Comparison of ENCODE assay signal across 9 mouse cellular contexts in genomic region chr5:113137691-113138318, GRCm38 (mm10). TPM values are rescaled to one million over a fixed set of nuclear protein-coding genes. Genes with fewer than 3 reads are reported as not detected.
DNase-seq lines count a peak whose midpoint lies in the region; ATAC-seq lines count a peak whose summit lies in the region.
"Had no signal": no experiment of that assay in that cellular context is flagged by ENCODE, and none has a peak within 500 bp of the region (broad histone marks: within the 10 kb centered on the region; RNA-seq: fewer than 3 reads in every experiment).

No protein-coding gene starts in this region.

- H3K36me3 ChIP-seq in heart, embryonic 11.5 days (ENCODE audit: control insufficient read depth, insufficient read depth, low read length) = no peaks in the 10 kb centered on the region
- H3K36me3 ChIP-seq in heart, embryonic 14.5 days (ENCODE audit: control insufficient read depth, insufficient read depth, low read length) = peaks cover 14% of the 10 kb centered on the region
- H3K36me3 ChIP-seq in liver, embryonic 16.5 days (ENCODE audit: control insufficient read depth, insufficient read depth) = no peaks in the 10 kb centered on the region
- H3K36me3 ChIP-seq in stomach, embryonic 14.5 days (ENCODE audit: control insufficient read depth, insufficient read depth, low read length) = no peaks in the 10 kb centered on the region
- H3K36me3 ChIP-seq: G1E had no signal

- H3K9me3 ChIP-seq in heart, embryonic 11.5 days (replicated peaks; ENCODE audit: control insufficient read depth, low read length) = no peaks in the 10 kb centered on the region
- peaks cover 6% of the 10 kb centered on the region; the same call in 1 of the 2 replicates for H3K9me3 ChIP-seq in heart, embryonic 14.5 days (ENCODE audit: control insufficient read depth, low read length)
- H3K9me3 ChIP-seq in liver, embryonic 16.5 days (replicated peaks; ENCODE audit: control insufficient read depth, low read length) = peaks cover 2% of the 10 kb centered on the region; the same call in 1 of the 2 replicates
- no peaks in the 10 kb centered on the region; the same call in 1 of the 2 replicates for H3K9me3 ChIP-seq in stomach, embryonic 14.5 days (ENCODE audit: control insufficient read depth, low read depth, low read length)

- peaks cover 56% of the 10 kb centered on the region for H3K4me1 ChIP-seq in heart, embryonic 11.5 days (ENCODE audit: control insufficient read depth, insufficient read depth, low read length)
- peaks cover 32 to 54% of the 10 kb centered on the region in 2 experiments for H3K4me1 ChIP-seq in heart, embryonic 14.5 days (ENCODE audit: control insufficient read depth in 2 of 2, insufficient read depth in 2 of 2, low read length in 2 of 2)
- H3K4me1 ChIP-seq in liver, embryonic 16.5 days (ENCODE audit: control insufficient read depth, low read depth, low read length) = peaks cover 22% of the 10 kb centered on the region
- peaks cover 15% of the 10 kb centered on the region for H3K4me1 ChIP-seq in stomach, embryonic 14.5 days (ENCODE audit: control insufficient read depth, insufficient read depth, low read length)

- H3K27ac ChIP-seq in heart, embryonic 11.5 days (ENCODE audit: low read depth, low read length) = peak overlapping the region; percentile 97
- H3K27ac ChIP-seq in heart, embryonic 14.5 days (replicated peaks in 1 of 2; ENCODE audit: control insufficient read depth in 1 of 2, insufficient read depth in 1 of 2, low read depth in 2 of 2, low read length in 2 of 2) = peak overlapping the region; percentile 91 to 98
- peak overlapping the region; percentile 81 for H3K27ac ChIP-seq in liver, embryonic 16.5 days (ENCODE audit: low read length)
- H3K27ac ChIP-seq in stomach, embryonic 14.5 days (ENCODE audit: low read length) = peak overlapping the region; percentile 97

- peak overlapping the region; percentile 61 for H3K4me3 ChIP-seq in heart, embryonic 11.5 days (ENCODE audit: low read depth, low read length)
- peak overlapping the region; percentile 66 to 81 for H3K4me3 ChIP-seq in heart, embryonic 14.5 days (ENCODE audit: control insufficient read depth in 1 of 2, insufficient read depth in 1 of 2, low read depth in 1 of 2, low read length in 2 of 2)
- peak overlapping the region; percentile 61 for H3K4me3 ChIP-seq in liver, embryonic 16.5 days (ENCODE audit: low read depth, low read length)
- H3K4me3 ChIP-seq in stomach, embryonic 14.5 days (ENCODE audit: low read depth, low read length) = peak overlapping the region; percentile 44

- peak overlapping the region; percentile 85 for H3K4me2 ChIP-seq in heart, embryonic 11.5 days
- peak overlapping the region; percentile 91 for H3K4me2 ChIP-seq in heart, embryonic 14.5 days (ENCODE audit: low read length)
- peak overlapping the region; percentile 68 for H3K4me2 ChIP-seq in liver, embryonic 16.5 days (ENCODE audit: low read depth, low read length)
- H3K4me2 ChIP-seq in stomach, embryonic 14.5 days (replicated peaks; ENCODE audit: low read depth, low read length) = peak overlapping the region; percentile 88

- no peaks in the 10 kb centered on the region for H3K27me3 ChIP-seq in heart, embryonic 11.5 days (ENCODE audit: control insufficient read depth, insufficient read depth, low read length)
- no peaks in the 10 kb centered on the region for H3K27me3 ChIP-seq in heart, embryonic 14.5 days (ENCODE audit: control insufficient read depth, insufficient read depth, low read length)
- H3K27me3 ChIP-seq in liver, embryonic 16.5 days (ENCODE audit: control insufficient read depth, insufficient read depth, low read depth, low read length) = peaks cover 13% of the 10 kb centered on the region
- no peaks in the 10 kb centered on the region for H3K27me3 ChIP-seq in stomach, embryonic 14.5 days (ENCODE audit: control insufficient read depth, insufficient read depth, low read length)

- WGBS in heart, embryonic 11.5 days (ENCODE audit: insufficient replicate concordance) = 3% methylated on average over 35 of the region's 36 CpGs
- WGBS in heart, embryonic 14.5 days = 2% methylated on average over 36 of the region's 36 CpGs
- 8% methylated on average over 36 of the region's 36 CpGs for WGBS in liver, embryonic 16.5 days (ENCODE audit: insufficient replicate concordance)
- 5% methylated on average over 36 of the region's 36 CpGs for WGBS in stomach, embryonic 14.5 days

- H3K9ac ChIP-seq in heart, embryonic 11.5 days (ENCODE audit: low read depth, low read length) = peak overlapping the region; percentile 82
- H3K9ac ChIP-seq in heart, embryonic 14.5 days (ENCODE audit: low read length) = peak overlapping the region; percentile 96
- H3K9ac ChIP-seq in liver, embryonic 16.5 days (ENCODE audit: low read depth, low read length) = peak overlapping the region; percentile 61
- H3K9ac ChIP-seq in stomach, embryonic 14.5 days (replicated peaks; ENCODE audit: low read depth, low read length) = peak overlapping the region; percentile 45

- DNase-seq in heart, adult 18-20 months = no peak
- DNase-seq in Muller cell, postnatal 12 days (ENCODE audit: inconsistent ontology term) = peak; percentile 56
- DNase-seq in adrenal gland, postnatal 36 days = no peak
- DNase-seq in cerebellum, postnatal 10 days = no peak

- 0 out of 2 replicates have a peak, but pooled peaks have one; percentile 3 for ATAC-seq in heart, embryonic 11.5 days (replicated peaks; ENCODE audit: insufficient number of reproducible peaks, low FRiP score, low TSS enrichment)
- ATAC-seq in heart, embryonic 14.5 days (ENCODE audit: insufficient number of reproducible peaks, insufficient read depth, low FRiP score, low read depth) = no peak
- ATAC-seq in liver, embryonic 16.5 days (ENCODE audit: low read depth) = peak; percentile 61
- ATAC-seq in stomach, embryonic 14.5 days (ENCODE audit: insufficient number of reproducible peaks, insufficient read depth, low FRiP score, low read depth) = no peak

RNA-seq across cellular contexts. Expression of gene Crybb3, which starts 56.4 kb away (rescaled TPM):
- polyA plus RNA-seq in heart, embryonic 11.5 days (2014; fragmentation: Nextera tagmentation; extraction: Ambion mirVana) = 0.56 and 0.77 TPM in 2 replicates
- total RNA-seq in heart, adult 18-20 months (2021) = under 1 TPM; 0.23 to 0.55 TPM
- polyA plus RNA-seq in heart, embryonic 14.5 days (2014; fragmentation: Nextera tagmentation; extraction: Ambion mirVana) = 0.91 and 1.1 TPM in 2 replicates
- not detected in 2 replicates for polyA plus RNA-seq in liver, embryonic 16.5 days (2015; fragmentation: Nextera tagmentation; extraction: Ambion mirVana)
- polyA plus RNA-seq in stomach, embryonic 14.5 days (2014; fragmentation: Nextera tagmentation; extraction: Ambion mirVana) = 1.1 and 2.1 TPM in 2 replicates
- 1 to 10 TPM in 1 of 2 experiments, not detected in 1; 1.9 TPM for total RNA-seq in adrenal gland, postnatal 36 days (2021)
- total RNA-seq: G1E had no signal
- polyA plus RNA-seq: G1E had no signal

Comparison
In these comparisons a context has a peak if more than half of its experiments do, and no peak if none do; other contexts are left out.
1. ATAC-seq: peak in heart, embryonic 11.5 days (single experiment) and liver, embryonic 16.5 days (single experiment); none in heart, embryonic 14.5 days (single experiment) and stomach, embryonic 14.5 days (single experiment).
2. H3K9ac ChIP-seq: peak in every context shown above with its lines; median percentile 96 in heart, embryonic 14.5 days; 82 in heart, embryonic 11.5 days; 61 in liver, embryonic 16.5 days; 45 in stomach, embryonic 14.5 days.
3. Peak in every context shown above with its lines, with median percentiles within 50 percentile points of each other: H3K27ac ChIP-seq, H3K4me2 ChIP-seq and H3K4me3 ChIP-seq.